ENCODE assay signal across 19 mouse cellular contexts in genomic region chr17:8974423-8974822, GRCm38 (mm10). TPM values are rescaled to one million over a fixed set of nuclear protein-coding genes. Genes with fewer than 3 reads are reported as not detected.
A peak's percentile ranks its signal among the peaks of the same experiment; 100 is the strongest.
DNase-seq lines count a peak whose midpoint lies in the region; ATAC-seq and TF ChIP-seq lines count a peak whose summit lies in the region.
"Had no signal": no experiment of that assay in that cellular context is flagged by ENCODE, and none has a peak within 500 bp of the region (broad histone marks: within the 10 kb centered on the region; RNA-seq: fewer than 3 reads in every experiment).

No protein-coding gene starts in this region.

- no peak overlapping the region for H3K4me2 ChIP-seq in forebrain, embryonic 15.5 days (replicated peaks)
- no peak overlapping the region for H3K4me2 ChIP-seq in forebrain, postnatal 0 days (ENCODE audit: low read depth)
- H3K4me2 ChIP-seq in midbrain, embryonic 14.5 days (ENCODE audit: low read length), result no peak overlapping the region
- no peak overlapping the region for H3K4me2 ChIP-seq in midbrain, embryonic 11.5 days
- H3K4me2 ChIP-seq: forebrain, embryonic 13.5 days; heart, embryonic 15.5 days; limb, embryonic 13.5 days; midbrain, embryonic 15.5 days; stomach, embryonic 15.5 days had no signal

- peaks cover 14% of the 10 kb centered on the region for H3K4me1 ChIP-seq in forebrain, embryonic 15.5 days
- H3K4me1 ChIP-seq in forebrain, postnatal 0 days (ENCODE audit: insufficient read depth), result no peaks in the 10 kb centered on the region
- peaks cover 6% of the 10 kb centered on the region; the same call in 1 of the 2 replicates for H3K4me1 ChIP-seq in midbrain, embryonic 14.5 days (ENCODE audit: control insufficient read depth, insufficient read depth, low read length)
- H3K4me1 ChIP-seq in midbrain, embryonic 11.5 days (ENCODE audit: control insufficient read depth, insufficient read depth, low read length), result peaks cover 9% of the 10 kb centered on the region
- H3K4me1 ChIP-seq: stomach, embryonic 15.5 days had no signal

- H3K36me3 ChIP-seq in forebrain, embryonic 15.5 days, result peaks cover 16% of the 10 kb centered on the region
- peaks cover 45% of the 10 kb centered on the region for H3K36me3 ChIP-seq in forebrain, postnatal 0 days (ENCODE audit: insufficient read depth)
- H3K36me3 ChIP-seq in midbrain, embryonic 14.5 days (ENCODE audit: control insufficient read depth, insufficient read depth, low read length), result peaks cover 34% of the 10 kb centered on the region
- no peaks in the 10 kb centered on the region for H3K36me3 ChIP-seq in midbrain, embryonic 11.5 days (ENCODE audit: control insufficient read depth, insufficient read depth, low read length)
- H3K36me3 ChIP-seq: heart, embryonic 15.5 days; limb, embryonic 13.5 days; stomach, embryonic 15.5 days had no signal

- no peak overlapping the region for H3K4me3 ChIP-seq in forebrain, embryonic 15.5 days
- H3K4me3 ChIP-seq in forebrain, postnatal 0 days (ENCODE audit: low read depth, low read length), result no peak overlapping the region
- no peak overlapping the region for H3K4me3 ChIP-seq in midbrain, embryonic 14.5 days (replicated peaks; ENCODE audit: low read depth, low read length)
- no peak overlapping the region for H3K4me3 ChIP-seq in midbrain, embryonic 11.5 days (ENCODE audit: low read depth, low read length)
- H3K4me3 ChIP-seq: forebrain, embryonic 13.5 days; heart, embryonic 15.5 days; limb, embryonic 13.5 days; midbrain, embryonic 15.5 days; stomach, embryonic 15.5 days had no signal

- H3K27me3 ChIP-seq in forebrain, embryonic 15.5 days, result no peaks in the 10 kb centered on the region
- H3K27me3 ChIP-seq in forebrain, postnatal 0 days (ENCODE audit: insufficient read depth, low read length), result no peaks in the 10 kb centered on the region
- H3K27me3 ChIP-seq in midbrain, embryonic 14.5 days (ENCODE audit: control insufficient read depth, insufficient read depth, low read length), result no peaks in the 10 kb centered on the region
- H3K27me3 ChIP-seq in midbrain, embryonic 11.5 days (ENCODE audit: control insufficient read depth, insufficient read depth, low read length), result no peaks in the 10 kb centered on the region
- H3K27me3 ChIP-seq: forebrain, embryonic 13.5 days; limb, embryonic 13.5 days; midbrain, embryonic 15.5 days; stomach, embryonic 15.5 days had no signal

- 0 out of 2 replicates have a peak, but pooled peaks have one; percentile 29 for ATAC-seq in forebrain, embryonic 15.5 days (replicated peaks)
- ATAC-seq in forebrain, postnatal 0 days, result no peak
- no peak for ATAC-seq in midbrain, embryonic 14.5 days (ENCODE audit: low FRiP score, low TSS enrichment)
- ATAC-seq in midbrain, embryonic 11.5 days (ENCODE audit: low FRiP score), result no peak
- ATAC-seq: CD4-positive, CD25-positive, alpha-beta regulatory T cell, adult 4 months; forebrain, embryonic 13.5 days; midbrain, embryonic 15.5 days had no signal

- 39% methylated on average over 7 of the region's 7 CpGs for WGBS in forebrain, embryonic 15.5 days
- WGBS in forebrain, postnatal 0 days, result 40% methylated on average over 7 of the region's 7 CpGs
- 34% methylated on average over 7 of the region's 7 CpGs for WGBS in midbrain, embryonic 14.5 days
- 63% methylated on average over 7 of the region's 7 CpGs for WGBS in midbrain, embryonic 11.5 days

- H3K27ac ChIP-seq in forebrain, embryonic 15.5 days (replicated peaks), result no peak overlapping the region
- no peak overlapping the region for H3K27ac ChIP-seq in forebrain, postnatal 0 days (ENCODE audit: low read depth, low read length)
- no peak overlapping the region for H3K27ac ChIP-seq in midbrain, embryonic 14.5 days (replicated peaks; ENCODE audit: low read depth, low read length)
- no peak overlapping the region for H3K27ac ChIP-seq in midbrain, embryonic 11.5 days (ENCODE audit: low read depth, low read length)
- H3K27ac ChIP-seq: forebrain, embryonic 13.5 days; heart, embryonic 15.5 days; limb, embryonic 13.5 days; liver, embryonic 14.5 days; midbrain, embryonic 15.5 days; stomach, embryonic 15.5 days had no signal

- H3K9me3 ChIP-seq in forebrain, embryonic 15.5 days, result no peaks in the 10 kb centered on the region
- H3K9me3 ChIP-seq in forebrain, postnatal 0 days (ENCODE audit: low read length), result no peaks in the 10 kb centered on the region
- H3K9me3 ChIP-seq in midbrain, embryonic 14.5 days (ENCODE audit: control insufficient read depth, low read length), result no peaks in the 10 kb centered on the region
- no peaks in the 10 kb centered on the region for H3K9me3 ChIP-seq in midbrain, embryonic 11.5 days (ENCODE audit: control insufficient read depth, low read length)
- H3K9me3 ChIP-seq: forebrain, embryonic 13.5 days; heart, embryonic 15.5 days; limb, embryonic 13.5 days; midbrain, embryonic 15.5 days; stomach, embryonic 15.5 days had no signal

- DNase-seq in forebrain, postnatal 0 days, result no peak
- peak; percentile 42 for DNase-seq in midbrain, embryonic 14.5 days
- no peak for DNase-seq in midbrain, embryonic 11.5 days (ENCODE audit: low spot score, missing footprints)
- DNase-seq in cerebellum, adult 11-12 months, result peak; percentile 63
- peak; percentile 78 to 80 for DNase-seq in cerebellum, postnatal 14 days
- DNase-seq in layer of hippocampus, adult 9-10 months (ENCODE audit: low spot score), result no peak
- no peak for DNase-seq in frontal cortex, postnatal 25 days (ENCODE audit: low spot score in 2 of 2)
- DNase-seq: gastrocnemius, postnatal 36 days; heart, postnatal 4 days; kidney, adult 9 months; retina, postnatal 1 day had no signal

- TF ChIP-seq CTCF in forebrain, postnatal 0 days (IDR thresholded peaks at IDR 0.05; ENCODE audit: low read depth), result no peak

- H3K9ac ChIP-seq in forebrain, embryonic 15.5 days (replicated peaks), result no peak overlapping the region
- no peak overlapping the region for H3K9ac ChIP-seq in forebrain, postnatal 0 days
- H3K9ac ChIP-seq in midbrain, embryonic 14.5 days (replicated peaks; ENCODE audit: low read length), result no peak overlapping the region
- no peak overlapping the region for H3K9ac ChIP-seq in midbrain, embryonic 11.5 days (ENCODE audit: low read length)
- H3K9ac ChIP-seq: forebrain, embryonic 13.5 days; heart, embryonic 15.5 days; limb, embryonic 13.5 days; liver, embryonic 14.5 days; midbrain, embryonic 15.5 days; stomach, embryonic 15.5 days had no signal

RNA-seq across cellular contexts. Expression of gene 1700010I14Rik, which starts 13.7 kb away (rescaled TPM):
- 1.3 and 1.5 TPM in 2 replicates for polyA plus RNA-seq in forebrain, embryonic 15.5 days (2015; fragmentation: Nextera tagmentation; extraction: Ambion mirVana)
- total RNA-seq in forebrain, postnatal 0 days (2014; rRNA removed), result 2.3 and 3.2 TPM in 2 replicates
- 1.8 and 2.6 TPM in 2 replicates for polyA plus RNA-seq in forebrain, postnatal 0 days (2015; fragmentation: Nextera tagmentation; extraction: Ambion mirVana)
- 1.9 and 2.7 TPM in 2 replicates for polyA plus RNA-seq in midbrain, embryonic 14.5 days (2014; fragmentation: Nextera tagmentation; extraction: Ambion mirVana)
- 2.7 and 3.2 TPM in 2 replicates for polyA plus RNA-seq in midbrain, embryonic 11.5 days (2014; fragmentation: Nextera tagmentation; extraction: Ambion mirVana)

Comparison
In these comparisons a context has a peak if more than half of its experiments do, and no peak if none do; other contexts are left out.
1. DNase-seq: peak in midbrain, embryonic 14.5 days (single experiment), cerebellum, adult 11-12 months (single experiment) and cerebellum, postnatal 14 days (2 of 2); none in forebrain, postnatal 0 days (single experiment), midbrain, embryonic 11.5 days (single experiment), layer of hippocampus, adult 9-10 months (single experiment) and frontal cortex, postnatal 25 days (0 of 2).